ENCODE assay signal across 14 mouse cellular contexts in the genomic region with DNA sequence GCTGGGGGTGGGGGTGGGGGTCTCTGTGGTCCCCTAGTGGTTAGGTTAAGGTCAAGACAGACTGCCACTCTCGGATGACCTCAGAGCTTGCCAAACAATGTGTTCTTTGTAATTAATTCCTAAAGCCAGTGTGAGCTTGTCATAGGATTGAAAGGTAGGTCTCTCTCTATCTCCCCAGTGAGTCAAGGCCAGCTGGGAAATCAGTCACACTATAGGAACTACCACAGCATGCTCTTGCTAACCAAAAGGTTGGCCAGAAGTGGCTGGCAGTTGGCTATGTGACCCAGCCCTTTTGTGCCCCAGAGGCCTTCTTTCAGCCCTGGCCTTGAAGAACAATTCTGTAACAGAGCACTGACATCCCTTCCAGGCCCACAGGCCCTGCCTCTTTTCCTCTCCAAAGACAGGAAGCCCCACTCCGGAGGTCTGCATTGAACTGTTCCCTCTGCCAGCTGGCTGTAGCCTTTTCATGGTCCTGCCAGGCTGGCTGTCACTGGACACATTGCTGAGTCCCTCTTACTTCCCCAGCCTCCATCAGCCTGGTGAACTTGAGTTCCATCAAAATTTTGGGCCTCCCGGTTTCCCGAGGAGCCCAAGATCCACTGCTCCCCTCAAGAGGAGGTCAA.
DNase-seq lines count a peak whose midpoint lies in the region; ATAC-seq and TF ChIP-seq lines count a peak whose summit lies in the region.
"Had no signal": no experiment of that assay in that cellular context is flagged by ENCODE, and none has a peak within 500 bp of the region (broad histone marks: within the 10 kb centered on the region; RNA-seq: fewer than 3 reads in every experiment).

No protein-coding gene starts in this region.

- WGBS in forebrain, embryonic 13.5 days: 71% methylated on average over 4 of the region's 4 CpGs
- WGBS in forebrain, embryonic 16.5 days: 72% methylated on average over 4 of the region's 4 CpGs
- 76% methylated on average over 4 of the region's 4 CpGs for WGBS in stomach, embryonic 14.5 days
- 75% methylated on average over 4 of the region's 4 CpGs for WGBS in stomach, postnatal 0 days
- WGBS in hindbrain, postnatal 0 days: 43% methylated on average over 4 of the region's 4 CpGs
- WGBS in liver, embryonic 12.5 days (ENCODE audit: insufficient replicate concordance): 72% methylated on average over 4 of the region's 4 CpGs

- H3K9ac ChIP-seq in forebrain, embryonic 13.5 days: no peak overlapping the region
- H3K9ac ChIP-seq in forebrain, embryonic 16.5 days (replicated peaks; ENCODE audit: low read depth, low read length): no peak overlapping the region
- no peak overlapping the region for H3K9ac ChIP-seq in stomach, embryonic 14.5 days (replicated peaks; ENCODE audit: low read depth, low read length)
- no peak overlapping the region for H3K9ac ChIP-seq in stomach, postnatal 0 days (ENCODE audit: low read length)
- H3K9ac ChIP-seq in hindbrain, postnatal 0 days (replicated peaks; ENCODE audit: low read length): no peak overlapping the region
- H3K9ac ChIP-seq in liver, embryonic 12.5 days: no peak overlapping the region
- H3K9ac ChIP-seq: lung, embryonic 14.5 days; neural tube, embryonic 13.5 days had no signal

- no peak overlapping the region for H3K4me3 ChIP-seq in forebrain, embryonic 13.5 days
- no peak overlapping the region for H3K4me3 ChIP-seq in forebrain, embryonic 16.5 days (replicated peaks; ENCODE audit: low read length)
- H3K4me3 ChIP-seq in stomach, embryonic 14.5 days (ENCODE audit: low read depth, low read length): no peak overlapping the region
- no peak overlapping the region for H3K4me3 ChIP-seq in stomach, postnatal 0 days (ENCODE audit: low read depth, low read length)
- H3K4me3 ChIP-seq in hindbrain, postnatal 0 days (ENCODE audit: low read length): no peak overlapping the region
- H3K4me3 ChIP-seq in liver, embryonic 12.5 days: no peak overlapping the region
- H3K4me3 ChIP-seq: neural tube, embryonic 13.5 days had no signal

- no peak overlapping the region for H3K4me2 ChIP-seq in forebrain, embryonic 13.5 days
- H3K4me2 ChIP-seq in forebrain, embryonic 16.5 days (ENCODE audit: low read length): no peak overlapping the region
- H3K4me2 ChIP-seq in stomach, embryonic 14.5 days (replicated peaks; ENCODE audit: low read depth, low read length): no peak overlapping the region
- no peak overlapping the region for H3K4me2 ChIP-seq in stomach, postnatal 0 days (replicated peaks; ENCODE audit: low read depth)
- no peak overlapping the region for H3K4me2 ChIP-seq in hindbrain, postnatal 0 days (ENCODE audit: low read depth, low read length)
- H3K4me2 ChIP-seq in liver, embryonic 12.5 days: no peak overlapping the region
- H3K4me2 ChIP-seq: lung, embryonic 14.5 days; neural tube, embryonic 13.5 days had no signal

- peak; percentile 41 to 63 for DNase-seq in kidney, postnatal 25 days
- no peak for DNase-seq in kidney, adult 11 months
- no peak for DNase-seq in stomach, postnatal 0 days (ENCODE audit: low spot score)
- DNase-seq in hindbrain, postnatal 0 days (ENCODE audit: low spot score): peak; percentile 49
- DNase-seq: adrenal gland, adult 2 months; layer of hippocampus, postnatal 36 days; lung, embryonic 14.5 days; spleen, adult 18-20 months had no signal

- H3K27me3 ChIP-seq in forebrain, embryonic 13.5 days: no peaks in the 10 kb centered on the region
- no peaks in the 10 kb centered on the region for H3K27me3 ChIP-seq in forebrain, embryonic 16.5 days (replicated peaks; ENCODE audit: control insufficient read depth, insufficient read depth, low read length)
- H3K27me3 ChIP-seq in stomach, embryonic 14.5 days (ENCODE audit: control insufficient read depth, insufficient read depth, low read length): no peaks in the 10 kb centered on the region
- H3K27me3 ChIP-seq in stomach, postnatal 0 days (ENCODE audit: control insufficient read depth, insufficient read depth, low read length): no peaks in the 10 kb centered on the region
- H3K27me3 ChIP-seq in hindbrain, postnatal 0 days (ENCODE audit: insufficient read depth, low read length): no peaks in the 10 kb centered on the region
- H3K27me3 ChIP-seq in liver, embryonic 12.5 days (replicated peaks): no peaks in the 10 kb centered on the region
- H3K27me3 ChIP-seq: neural tube, embryonic 13.5 days; Patski had no signal

- no peak for ATAC-seq in forebrain, embryonic 13.5 days
- ATAC-seq in forebrain, embryonic 16.5 days: no peak
- ATAC-seq in stomach, embryonic 14.5 days (ENCODE audit: insufficient number of reproducible peaks, insufficient read depth, low FRiP score, low read depth): no peak
- no peak for ATAC-seq in stomach, postnatal 0 days (ENCODE audit: low FRiP score, low TSS enrichment)
- ATAC-seq in hindbrain, postnatal 0 days: peak; percentile 24; the same call in 1 of the 2 replicates
- ATAC-seq in liver, embryonic 12.5 days: no peak
- ATAC-seq: Patski had no signal

- TF ChIP-seq CTCF in stomach, postnatal 0 days (IDR thresholded peaks at IDR 0.05; ENCODE audit: low read depth): no peak
- TF ChIP-seq CTCF in hindbrain, postnatal 0 days (IDR thresholded peaks at IDR 0.05; ENCODE audit: low read depth): no peak

- 0 out of 2 replicates have a peak overlapping the region, but pooled peaks have one; percentile 3 for H3K27ac ChIP-seq in forebrain, embryonic 13.5 days
- H3K27ac ChIP-seq in forebrain, embryonic 16.5 days (ENCODE audit: low read length): no peak overlapping the region
- peak overlapping the region; percentile 33; the same call in 1 of the 2 replicates for H3K27ac ChIP-seq in stomach, embryonic 14.5 days (ENCODE audit: low read length)
- no peak overlapping the region for H3K27ac ChIP-seq in stomach, postnatal 0 days (replicated peaks)
- peak overlapping the region; percentile 36; the same call in 1 of the 2 replicates for H3K27ac ChIP-seq in hindbrain, postnatal 0 days
- no peak overlapping the region for H3K27ac ChIP-seq in liver, embryonic 12.5 days
- H3K27ac ChIP-seq: neural tube, embryonic 13.5 days had no signal

- TF ChIP-seq EP300 in stomach, postnatal 0 days (optimal IDR thresholded peaks at IDR 0.05): no peak

- H3K4me1 ChIP-seq in forebrain, embryonic 13.5 days: peaks cover 64% of the 10 kb centered on the region
- peaks cover 30% of the 10 kb centered on the region for H3K4me1 ChIP-seq in forebrain, embryonic 16.5 days (replicated peaks; ENCODE audit: control insufficient read depth, insufficient read depth, low read length)
- 0 out of 2 replicates have a peak, but pooled peaks cover 8% of the 10 kb centered on the region for H3K4me1 ChIP-seq in stomach, embryonic 14.5 days (ENCODE audit: control insufficient read depth, insufficient read depth, low read length)
- H3K4me1 ChIP-seq in stomach, postnatal 0 days (replicated peaks; ENCODE audit: control insufficient read depth, insufficient read depth): no peaks in the 10 kb centered on the region
- peaks cover 25% of the 10 kb centered on the region for H3K4me1 ChIP-seq in hindbrain, postnatal 0 days (ENCODE audit: insufficient read depth, low read length)
- no peaks in the 10 kb centered on the region for H3K4me1 ChIP-seq in liver, embryonic 12.5 days

- H3K36me3 ChIP-seq in forebrain, embryonic 13.5 days (ENCODE audit: poor library complexity, severe bottlenecking): peaks cover 13% of the 10 kb centered on the region; the same call in 1 of the 2 replicates
- H3K36me3 ChIP-seq in forebrain, embryonic 16.5 days (ENCODE audit: control insufficient read depth, insufficient read depth): 0 out of 2 replicates have a peak, but pooled peaks cover 2% of the 10 kb centered on the region
- H3K36me3 ChIP-seq in stomach, embryonic 14.5 days (ENCODE audit: control insufficient read depth, insufficient read depth, low read length): no peaks in the 10 kb centered on the region
- no peaks in the 10 kb centered on the region for H3K36me3 ChIP-seq in stomach, postnatal 0 days (ENCODE audit: control insufficient read depth, insufficient read depth, low read length)
- H3K36me3 ChIP-seq in hindbrain, postnatal 0 days (ENCODE audit: insufficient read depth, low read length): 0 out of 2 replicates have a peak, but pooled peaks cover 12% of the 10 kb centered on the region
- H3K36me3 ChIP-seq in liver, embryonic 12.5 days: peaks cover 8% of the 10 kb centered on the region

- H3K9me3 ChIP-seq in forebrain, embryonic 13.5 days (replicated peaks): no peaks in the 10 kb centered on the region
- no peaks in the 10 kb centered on the region for H3K9me3 ChIP-seq in forebrain, embryonic 16.5 days (ENCODE audit: control insufficient read depth, low read length)
- H3K9me3 ChIP-seq in stomach, embryonic 14.5 days (ENCODE audit: control insufficient read depth, low read depth, low read length): no peaks in the 10 kb centered on the region
- H3K9me3 ChIP-seq in stomach, postnatal 0 days (ENCODE audit: control insufficient read depth, low read length): no peaks in the 10 kb centered on the region
- H3K9me3 ChIP-seq in hindbrain, postnatal 0 days (ENCODE audit: low read length): no peaks in the 10 kb centered on the region
- H3K9me3 ChIP-seq in liver, embryonic 12.5 days (replicated peaks): no peaks in the 10 kb centered on the region
- H3K9me3 ChIP-seq: neural tube, embryonic 13.5 days had no signal

Comparison
In these comparisons a context has a peak if more than half of its experiments do, and no peak if none do; other contexts are left out.
1. H3K27ac ChIP-seq: peak in forebrain, embryonic 13.5 days (single experiment), stomach, embryonic 14.5 days (single experiment) and hindbrain, postnatal 0 days (single experiment); none in forebrain, embryonic 16.5 days (single experiment), stomach, postnatal 0 days (single experiment) and liver, embryonic 12.5 days (single experiment).
2. DNase-seq: peak in kidney, postnatal 25 days (2 of 2) and hindbrain, postnatal 0 days (single experiment); none in kidney, adult 11 months (single experiment) and stomach, postnatal 0 days (single experiment).